Mouse (Mus musculus) liver, postnatal 0 days (tissue): ENCODE measurements around the gene Arl6ip5. TPM values are rescaled to one million over a fixed set of nuclear protein-coding genes. Genes with fewer than 3 reads are reported as not detected.

Experiments used
- ATAC-seq: fragments of 200-750 bp; cut with Nextera tagmentation; 2 replicates; pipeline ENCODE4 v1.8.0; 2017; ENCODE audit warnings: mild to moderate bottlenecking, moderate library complexity
- DNase-seq: peaks from one replicate; pipeline ENCODE4 v3.0.0-alpha.2; 2016
- H3K27ac ChIP-seq: fragments of 300-500 bp; sonication (generic); 2 replicates; pipeline ENCODE4 v1.5.1; 2014; ENCODE audit warnings: antibody characterized with exemption, moderate library complexity, mild to moderate bottlenecking, low read depth
- H3K27me3 ChIP-seq: fragments of 300-500 bp; sonication (generic); 2 replicates; pipeline ENCODE4 v1.6.1; 2014; ENCODE audit warnings: low read length, control low read depth, mixed read lengths; ENCODE audit not compliant: insufficient read depth
- H3K36me3 ChIP-seq: fragments of 300-500 bp; sonication (generic); replicated peaks from 2 replicates; pipeline ENCODE4 v1.6.1; 2014; ENCODE audit warnings: mild to moderate bottlenecking, control low read depth, low read length, moderate library complexity, mixed read lengths; ENCODE audit not compliant: insufficient read depth
- H3K4me1 ChIP-seq: fragments of 300-500 bp; sonication (generic); 2 replicates; pipeline ENCODE4 v1.6.1; 2014; ENCODE audit warnings: antibody characterized with exemption, mild to moderate bottlenecking, control low read depth; ENCODE audit not compliant: insufficient read depth
- H3K4me2 ChIP-seq: fragments of 300-500 bp; sonication (generic); 2 replicates; pipeline ENCODE4 v1.6.1; 2014; ENCODE audit warnings: low read depth, mild to moderate bottlenecking, low read length, moderate library complexity, mixed read lengths
- H3K4me3 ChIP-seq: fragments of 300-500 bp; sonication (generic); 2 replicates; pipeline ENCODE4 v1.5.1; 2014; ENCODE audit warnings: low read depth, low read length
- H3K9ac ChIP-seq: fragments of 300-500 bp; sonication (generic); replicated peaks from 2 replicates; pipeline ENCODE4 v1.6.1; 2014; ENCODE audit warnings: mild to moderate bottlenecking, moderate library complexity
- H3K9me3 ChIP-seq: fragments of 300-500 bp; sonication (generic); 2 replicates; pipeline ENCODE4 v1.6.1; 2016; ENCODE audit warnings: mild to moderate bottlenecking, control low read depth, low read length, mixed read lengths
- CTCF ChIP-seq: sonication (generic); IDR thresholded peaks from 2 replicates; pipeline ENCODE4 v1.5.1; 2016; ENCODE audit warnings: antibody characterized with exemption, low read depth
- EP300 ChIP-seq: IDR thresholded peaks from 2 replicates; pipeline ENCODE4 v1.6.1; 2016; ENCODE audit warnings: antibody characterized with exemption, low read depth, mild to moderate bottlenecking
- WGBS: fragments of 180-500 bp; shearing (Covaris S2); extraction: QIAGEN DNeasy Blood & Tissue Kit; methylation state at CpG from one replicate; pipeline ENCODE4 v1.1.7; 2014; ENCODE audit not compliant: insufficient replicate concordance; 5-methylcytosine and 5-hydroxymethylcytosine counted together
- polyA plus RNA-seq: library from polyadenylated mRNA; unstranded; fragments of >200 nt; fragmentation: Nextera tagmentation; extraction: Ambion mirVana; gene quantifications from 2 replicates; pipeline ENCODE4 v1.2.1, GENCODE M21; 2015

The Arl6ip5 gene
- polyA plus RNA-seq, 1 experiment from 2014 or later: 27.1 TPM

DNA sequence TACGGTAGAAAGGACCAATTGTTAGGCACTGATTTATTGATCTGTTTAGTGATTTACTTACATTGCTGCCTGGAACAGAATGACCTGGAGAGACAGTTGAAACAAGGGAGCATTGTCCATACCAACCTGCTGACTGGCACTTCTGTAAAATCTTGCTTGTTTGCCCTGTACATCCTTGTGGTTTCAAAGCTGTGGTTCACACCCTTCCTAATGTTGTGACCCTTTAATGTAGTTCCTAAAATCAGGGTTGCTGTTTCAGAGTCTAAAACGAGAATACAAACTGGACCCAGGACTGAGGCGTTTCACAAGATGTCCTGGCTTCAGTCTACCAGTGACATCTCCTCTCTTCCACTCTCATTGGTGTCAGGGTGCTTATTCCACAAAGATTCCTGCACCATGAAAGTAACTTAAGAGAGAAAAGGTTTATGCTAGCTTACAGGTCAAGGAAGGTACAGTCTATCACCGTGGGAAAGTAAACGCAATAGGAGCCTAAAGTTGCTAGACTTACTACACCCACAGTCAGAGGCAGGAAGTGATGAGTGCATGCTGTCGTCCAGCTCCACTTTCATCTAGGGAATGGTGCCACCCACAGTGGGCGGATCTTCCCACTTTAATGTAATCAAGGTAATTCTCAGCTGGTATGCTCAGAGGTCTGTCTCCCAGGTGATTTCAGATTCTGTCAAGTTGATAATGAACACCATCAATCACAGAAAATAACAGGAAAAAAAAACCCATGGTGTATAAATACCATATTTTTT, 24.6 kb downstream of the Arl6ip5 start:
- WGBS: 68% methylated on average over 7 of the region's 7 CpGs
- H3K9ac ChIP-seq: no peak overlapping the region
- DNase-seq: no peak
- no peak overlapping the region for H3K4me2 ChIP-seq
- H3K4me1 ChIP-seq: no peaks in the 10 kb centered on the region
- no peak overlapping the region for H3K27ac ChIP-seq
- H3K4me3 ChIP-seq: no peak overlapping the region
- peaks cover 6% of the 10 kb centered on the region for H3K9me3 ChIP-seq
- H3K27me3 ChIP-seq: no peaks in the 10 kb centered on the region
- no peak for ATAC-seq
- H3K36me3 ChIP-seq: peaks cover 31% of the 10 kb centered on the region
- TF ChIP-seq EP300 (no peak), CTCF (no peak)

DNA sequence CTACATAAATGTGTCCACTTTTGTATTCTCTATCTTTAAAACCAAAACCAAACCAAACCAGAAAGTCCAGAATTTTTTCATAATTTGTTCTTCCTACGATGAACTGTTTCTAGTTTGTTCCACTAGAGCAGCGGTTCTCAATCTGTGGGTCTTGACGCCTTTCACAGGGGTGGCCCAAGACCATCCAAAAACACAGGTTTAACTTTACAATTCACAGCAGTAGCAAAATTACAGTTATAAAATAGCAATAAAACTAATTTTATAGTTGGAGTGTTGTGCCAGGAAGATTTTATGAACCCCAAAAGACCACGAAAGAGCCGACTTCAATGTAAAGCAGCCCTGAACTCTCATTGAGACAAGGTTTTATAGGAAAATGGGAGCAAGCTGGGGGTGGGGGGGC, 25.6 kb downstream of the Arl6ip5 start:
- DNase-seq (no peak), ATAC-seq (no peak)
- Histone ChIP-seq H3K9ac (no peak overlapping the region), H3K27me3 (no peaks in the 10 kb centered on the region), H3K4me2 (no peak overlapping the region), H3K4me3 (no peak overlapping the region), H3K4me1 (no peaks in the 10 kb centered on the region), H3K27ac (no peak overlapping the region), H3K36me3 (peaks cover 21% of the 10 kb centered on the region), H3K9me3 (peaks cover 6% of the 10 kb centered on the region)
- WGBS: 91% methylated on average over 5 of the region's 5 CpGs
- no peak for TF ChIP-seq CTCF
- TF ChIP-seq EP300: no peak

DNA sequence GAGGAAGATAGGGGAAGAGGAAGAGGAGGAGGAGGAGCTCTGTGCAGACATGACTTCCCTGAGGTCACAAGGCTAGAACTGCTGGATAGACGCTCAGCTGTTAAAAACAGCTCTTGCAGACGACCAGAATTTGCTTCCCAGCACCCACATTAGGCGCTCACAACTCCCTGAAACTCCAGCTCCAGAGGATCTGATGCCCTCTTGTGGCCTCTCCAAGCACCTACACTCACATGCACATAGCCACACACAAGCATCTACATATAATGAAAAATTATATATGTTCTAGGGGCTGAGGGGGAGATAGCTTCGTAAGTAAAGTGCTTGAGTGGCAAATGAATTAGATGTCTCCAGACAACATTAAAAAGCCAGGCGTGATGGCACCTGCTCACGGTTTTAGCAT, 28.9 kb downstream of the Arl6ip5 start:
- Histone ChIP-seq H3K27me3 (no peaks in the 10 kb centered on the region), H3K9ac (no peak overlapping the region), H3K9me3 (peaks cover 6% of the 10 kb centered on the region), H3K4me3 (no peak overlapping the region), H3K27ac (no peak overlapping the region), H3K4me2 (no peak overlapping the region), H3K4me1 (no peaks in the 10 kb centered on the region), H3K36me3 (no peaks in the 10 kb centered on the region)
- TF ChIP-seq EP300 (no peak), CTCF (peak; percentile 39)
- DNase-seq (no peak), ATAC-seq (no peak)
- 81% methylated on average over 6 of the region's 6 CpGs for WGBS

DNA sequence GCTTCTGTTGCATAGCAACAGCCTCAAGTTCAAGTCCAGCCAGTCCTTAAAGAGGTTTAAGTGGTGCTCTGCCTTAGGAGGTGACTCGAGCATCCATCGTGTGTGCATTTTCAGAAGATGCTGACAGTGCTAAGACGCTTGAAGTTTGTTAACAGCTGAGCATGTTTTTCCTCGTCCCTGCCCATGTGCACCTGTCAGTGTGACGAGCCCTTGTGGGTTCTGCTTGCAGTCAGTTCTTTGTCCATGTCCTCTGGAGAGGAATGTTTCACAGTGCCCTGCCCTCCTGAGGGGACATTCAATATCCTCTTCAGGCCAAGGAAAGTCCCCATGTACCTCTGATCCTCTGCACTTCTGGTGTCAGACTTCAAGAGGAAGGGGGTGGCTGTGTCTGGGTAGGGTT, 29.6 kb downstream of the Arl6ip5 start:
- Histone ChIP-seq H3K4me1 (no peaks in the 10 kb centered on the region), H3K9me3 (peaks cover 6% of the 10 kb centered on the region), H3K4me3 (no peak overlapping the region), H3K9ac (no peak overlapping the region), H3K27me3 (no peaks in the 10 kb centered on the region), H3K36me3 (no peaks in the 10 kb centered on the region), H3K4me2 (no peak overlapping the region), H3K27ac (no peak overlapping the region)
- 82% methylated on average over 5 of the region's 5 CpGs for WGBS
- DNase-seq (no peak), ATAC-seq (no peak)
- TF ChIP-seq CTCF (no peak), EP300 (no peak)

DNA sequence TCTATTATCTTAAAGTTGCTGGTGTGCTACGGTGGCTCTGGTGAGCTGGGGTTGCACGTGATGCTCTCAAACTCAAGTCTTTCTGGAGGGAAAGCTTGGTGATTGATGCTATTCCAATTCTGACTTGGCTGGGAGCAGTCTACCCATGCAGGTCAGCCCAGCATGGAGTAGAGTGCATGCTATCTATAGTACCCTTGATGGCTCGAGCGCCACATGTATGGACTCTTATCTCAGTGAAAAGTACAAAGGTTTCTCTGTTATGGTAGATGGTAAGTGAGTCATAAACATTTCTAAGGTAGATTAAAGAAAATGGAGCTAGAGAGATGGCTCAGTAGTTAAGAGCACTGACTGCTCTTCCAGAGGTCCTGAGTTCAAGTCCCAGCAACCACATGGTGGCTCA, 32.0 kb downstream of the Arl6ip5 start:
- Histone ChIP-seq H3K27ac (no peak overlapping the region), H3K36me3 (no peaks in the 10 kb centered on the region), H3K27me3 (no peaks in the 10 kb centered on the region), H3K9ac (no peak overlapping the region), H3K4me1 (no peaks in the 10 kb centered on the region), H3K9me3 (peaks cover 6% of the 10 kb centered on the region), H3K4me2 (no peak overlapping the region), H3K4me3 (no peak overlapping the region)
- TF ChIP-seq EP300: no peak
- TF ChIP-seq CTCF: no peak
- 76% methylated on average over 4 of the region's 4 CpGs for WGBS
- ATAC-seq (no peak), DNase-seq (no peak)

DNA sequence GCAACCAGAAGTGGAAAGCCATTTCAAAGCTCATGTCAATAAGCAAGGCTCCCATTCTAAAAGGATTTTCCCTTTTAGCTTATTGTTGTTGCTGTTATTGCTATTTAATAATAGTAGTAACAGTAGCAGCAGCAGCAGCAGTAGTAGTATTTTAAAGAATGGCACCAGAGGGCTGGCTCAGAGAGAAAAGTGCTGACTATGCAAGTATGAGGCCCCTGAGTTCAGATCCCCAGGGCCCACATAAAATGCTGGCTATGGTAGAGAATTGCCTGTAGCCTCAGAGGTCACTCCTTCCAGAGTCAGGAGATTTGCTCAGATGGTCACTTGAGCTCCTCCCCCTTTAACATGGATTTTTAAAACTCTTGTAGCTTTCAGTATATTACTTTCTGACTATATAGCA, 34.7 kb downstream of the Arl6ip5 start:
- ATAC-seq (no peak), DNase-seq (no peak)
- Histone ChIP-seq H3K4me2 (no peak overlapping the region), H3K9ac (no peak overlapping the region), H3K27me3 (no peaks in the 10 kb centered on the region), H3K27ac (no peak overlapping the region), H3K9me3 (no peaks in the 10 kb centered on the region), H3K4me3 (no peak overlapping the region), H3K36me3 (no peaks in the 10 kb centered on the region), H3K4me1 (no peaks in the 10 kb centered on the region)
- TF ChIP-seq CTCF: no peak
- TF ChIP-seq EP300: no peak

DNA sequence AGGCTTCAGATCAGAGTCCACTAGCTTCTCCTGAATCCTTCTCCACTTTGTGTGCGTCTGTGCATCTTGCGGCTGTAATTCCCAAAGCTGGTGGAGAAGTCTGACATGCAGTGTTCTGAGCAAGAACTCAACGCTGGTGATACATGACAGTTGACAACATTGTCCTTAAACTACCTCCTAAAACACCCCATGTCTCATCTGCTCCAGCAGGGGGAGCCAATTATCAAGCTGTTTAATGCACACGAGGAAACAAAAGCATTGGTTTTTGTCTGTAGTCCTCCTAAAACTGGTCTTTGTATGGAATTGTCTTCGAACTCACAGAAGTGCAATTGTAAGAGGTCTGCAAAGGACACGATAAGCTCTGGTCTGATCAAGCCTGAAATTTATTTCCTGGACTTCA, 40.5 kb downstream of the Arl6ip5 start:
- no peaks in the 10 kb centered on the region for H3K27me3 ChIP-seq
- peak; percentile 56 for DNase-seq
- H3K36me3 ChIP-seq: no peaks in the 10 kb centered on the region
- no peak overlapping the region for H3K4me3 ChIP-seq
- WGBS: 37% methylated on average over 6 of the region's 6 CpGs
- ATAC-seq: 0 out of 2 replicates have a peak, but pooled peaks have one; percentile 23
- no peaks in the 10 kb centered on the region for H3K9me3 ChIP-seq
- H3K9ac ChIP-seq: no peak overlapping the region
- peak; percentile 89 for TF ChIP-seq CTCF
- TF ChIP-seq EP300: no peak
- H3K4me1 ChIP-seq: no peaks in the 10 kb centered on the region
- H3K4me2 ChIP-seq: no peak overlapping the region
- no peak overlapping the region for H3K27ac ChIP-seq
